Mouse (Mus musculus): ENCODE measurements around the gene Vdac2.

- TF ChIP-seq POLR2A (IDR thresholded peaks at IDR 0.05; ENCODE audit: control insufficient read depth, low read depth, low read length) (no peak), CTCF (IDR thresholded peaks at IDR 0.05; ENCODE audit: control insufficient read depth, insufficient read depth, insufficient replicate concordance, low read depth, low read length) (no peak)
Measured at GRCm38 (mm10) chr14:21820880-21821505, 4.0 kb upstream of the Vdac2 start.
